Mouse (Mus musculus) MN1 (cell line): ENCODE data around the gene Cryzl2.
A peak's percentile ranks its signal among the peaks of the same experiment; 100 is the strongest.

ENCODE experiments used
- DNase-seq: peaks from one replicate; pipeline ENCODE4 v3.0.0-alpha.2; 2016; ENCODE audit warnings: low spot score

Gene Cryzl2

DNA sequence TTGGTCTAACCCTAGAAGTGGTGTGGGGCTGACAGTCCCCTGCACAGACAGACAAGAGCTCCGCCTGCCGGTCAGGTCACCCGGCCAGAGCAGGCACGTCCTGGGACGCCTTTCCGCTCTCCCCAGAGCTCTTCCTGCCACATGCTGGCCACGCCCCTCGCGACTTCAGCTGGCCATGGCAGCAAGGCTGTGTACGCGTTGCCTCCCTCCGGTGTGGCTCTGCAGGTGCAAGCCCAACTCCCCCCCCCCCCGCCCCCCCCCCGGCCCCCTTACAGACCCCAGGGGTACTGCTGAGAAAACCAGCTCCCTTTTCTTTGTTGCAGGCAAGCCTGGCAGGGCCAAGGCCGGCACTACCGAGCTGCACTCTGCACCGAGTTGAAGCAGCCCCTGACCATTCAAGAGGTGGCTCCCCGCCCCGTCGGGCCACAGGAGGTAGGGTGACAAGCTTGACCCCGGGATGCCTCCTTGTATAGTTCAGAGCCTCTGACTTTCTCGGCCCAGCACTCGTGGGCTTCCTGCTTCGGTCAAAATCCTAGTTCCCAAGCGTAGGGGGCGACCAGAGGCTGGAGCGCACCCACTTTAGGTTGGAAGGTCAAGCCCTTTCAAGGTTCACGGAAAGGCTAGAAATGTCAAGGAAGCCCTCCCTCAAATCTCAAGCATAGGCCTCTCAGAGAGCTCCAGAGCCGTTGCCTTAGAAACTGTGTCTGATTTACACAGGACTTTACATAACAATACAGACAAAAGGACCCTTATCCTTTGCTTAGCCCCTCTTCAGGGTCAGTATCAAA is at the start of gene Cryzl2:
Cryzl2 (plus strand) TSS at position 157 of the 788 bp plus-strand sequence.
- no peak for DNase-seq

- no peak for DNase-seq
Observed at GRCm38 (mm10) chr1:157409648-157410047, 48.7 kb upstream of the Cryzl2 start.

DNA sequence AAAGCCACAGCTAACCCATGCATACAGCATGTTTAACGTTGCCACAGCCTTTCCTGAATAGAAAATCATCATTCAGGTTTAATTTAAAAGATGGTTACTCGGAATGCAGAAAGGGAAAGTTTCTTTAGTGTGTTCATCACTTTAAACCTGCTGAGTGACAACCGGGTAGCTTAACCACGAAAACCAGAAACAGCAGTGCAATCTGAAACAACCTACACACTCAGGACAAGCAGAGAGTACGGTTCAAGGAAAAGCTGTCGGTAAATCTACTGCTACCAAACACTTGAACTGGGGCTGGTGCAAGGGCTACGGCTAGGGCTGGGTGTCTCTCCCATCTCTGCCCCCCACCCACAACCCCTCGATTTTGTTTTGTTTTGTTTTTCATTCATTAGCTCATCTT is 47.4 kb upstream of the Cryzl2 start:
- DNase-seq = no peak

GRCm38 (mm10) chr1:157411341-157411710 is 47.1 kb upstream of the Cryzl2 start:
- peak; percentile 34 for DNase-seq

- peak; percentile 80 for DNase-seq
Observed at GRCm38 (mm10) chr1:157411711-157412380, 46.5 kb upstream of the Cryzl2 start.

GRCm38 (mm10) chr1:157412454-157413369 is 45.7 kb upstream of the Cryzl2 start, which contains the start of gene Rasal2:
TSS of gene Rasal2 (minus strand) at chr1:157412595.
- peak; percentile 99 for DNase-seq

- no peak for DNase-seq
Observed at GRCm38 (mm10) chr1:157415771-157416170, 42.6 kb upstream of the Cryzl2 start.

- DNase-seq = no peak
Observed at GRCm38 (mm10) chr1:157416628-157417027, 41.7 kb upstream of the Cryzl2 start.

DNA sequence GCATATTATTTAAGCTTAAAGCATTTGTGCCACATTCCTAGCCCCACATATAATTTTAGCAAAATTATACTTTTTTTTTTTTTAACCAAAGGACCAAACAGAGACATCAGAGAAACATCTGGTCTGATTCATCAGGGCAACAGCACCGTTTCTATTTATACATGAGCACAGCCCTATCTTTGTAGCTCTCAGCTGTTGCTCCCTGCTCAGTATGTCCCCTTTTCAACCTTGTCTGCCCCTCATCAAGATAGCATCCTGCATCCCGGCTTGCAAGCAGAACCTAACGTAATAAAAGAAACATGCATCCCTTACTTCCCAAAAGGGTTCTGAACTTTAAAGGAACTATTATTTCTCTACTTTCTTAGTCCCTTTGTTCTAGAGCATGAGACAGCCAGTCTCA is 41.0 kb upstream of the Cryzl2 start:
- DNase-seq = no peak

DNA sequence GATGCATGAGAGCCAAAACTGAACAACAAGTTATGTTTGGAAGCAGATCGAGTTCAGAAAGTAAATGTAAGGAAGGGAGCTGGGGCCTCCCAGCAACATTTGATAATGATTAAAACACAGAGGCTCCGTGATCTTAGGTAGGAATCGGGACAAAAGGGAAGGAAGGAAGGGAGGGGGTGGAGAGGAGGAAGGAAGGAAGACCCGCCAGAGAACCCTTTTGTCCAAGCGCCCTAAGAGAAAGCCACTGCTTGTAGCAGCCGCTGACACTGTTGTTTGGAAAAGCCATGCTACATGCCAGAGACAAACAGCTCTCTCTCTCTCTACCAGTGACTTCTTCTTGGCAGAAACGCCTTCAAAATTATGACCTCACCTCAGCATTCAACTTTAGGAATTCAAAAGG is 40.5 kb upstream of the Cryzl2 start:
- no peak for DNase-seq

- peak; percentile 63 for DNase-seq
Observed at GRCm38 (mm10) chr1:157425741-157426427, 32.5 kb upstream of the Cryzl2 start.

GRCm38 (mm10) chr1:157426933-157427332 is 31.4 kb upstream of the Cryzl2 start:
- DNase-seq = no peak

DNA sequence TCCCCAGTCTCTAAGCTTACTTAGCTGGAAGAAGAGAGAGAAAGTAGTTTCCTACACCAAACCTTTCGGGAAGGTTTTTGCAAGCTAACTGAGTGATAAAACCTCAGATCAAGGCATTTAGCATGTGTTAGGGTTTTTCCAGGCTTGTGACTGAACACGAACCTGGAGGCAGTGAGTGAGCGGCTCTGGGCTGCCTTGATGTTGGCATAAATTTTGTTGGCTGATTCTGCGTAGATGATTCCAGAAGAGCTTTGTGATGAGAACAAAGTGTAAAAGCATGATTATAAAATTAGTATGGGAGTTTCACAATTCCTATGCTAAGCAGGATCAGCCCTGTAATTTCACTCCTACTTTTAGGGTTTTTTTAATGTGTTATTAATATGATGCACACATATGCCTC is 30.8 kb upstream of the Cryzl2 start:
- no peak for DNase-seq

DNA sequence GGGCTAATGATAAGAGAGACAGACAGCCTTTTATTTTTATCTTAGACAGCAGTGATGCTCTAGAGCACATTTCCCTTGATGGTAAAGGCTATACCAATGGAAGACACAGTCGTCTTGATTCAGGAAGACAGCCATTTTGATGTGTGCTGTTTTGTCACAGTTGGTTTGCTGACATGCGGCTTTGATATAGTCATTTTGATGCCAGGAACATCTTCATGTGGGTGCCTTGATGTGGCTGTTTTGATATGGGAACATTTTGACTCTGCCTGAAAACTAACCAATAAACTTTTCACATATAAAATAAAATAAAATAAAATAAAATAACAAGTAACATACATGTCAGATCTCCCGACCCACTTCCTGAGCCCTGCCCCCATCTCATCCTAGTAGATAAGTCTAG is 30.0 kb upstream of the Cryzl2 start:
- DNase-seq = no peak

DNA sequence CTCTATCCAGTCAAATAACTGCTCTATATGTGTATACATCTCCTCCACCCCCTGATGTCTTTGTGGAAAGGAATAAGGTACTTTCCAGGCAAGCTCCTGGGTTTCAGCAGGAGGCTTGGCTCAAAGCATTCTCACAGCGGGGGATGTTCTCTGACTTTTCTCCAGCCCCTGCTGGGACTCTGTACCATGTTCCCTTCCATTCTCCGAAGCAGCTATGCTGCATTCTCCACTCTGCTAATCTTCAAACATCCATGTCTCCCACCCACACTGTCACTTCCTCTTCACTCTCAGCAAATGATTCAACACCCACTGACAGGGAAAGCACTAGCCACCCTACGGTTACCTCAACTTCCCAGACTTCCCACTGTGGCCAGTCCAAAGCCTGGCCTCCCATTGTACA is 25.1 kb upstream of the Cryzl2 start:
- DNase-seq = no peak

- no peak for DNase-seq
Observed at GRCm38 (mm10) chr1:157434404-157434803, 24.0 kb upstream of the Cryzl2 start.

DNA sequence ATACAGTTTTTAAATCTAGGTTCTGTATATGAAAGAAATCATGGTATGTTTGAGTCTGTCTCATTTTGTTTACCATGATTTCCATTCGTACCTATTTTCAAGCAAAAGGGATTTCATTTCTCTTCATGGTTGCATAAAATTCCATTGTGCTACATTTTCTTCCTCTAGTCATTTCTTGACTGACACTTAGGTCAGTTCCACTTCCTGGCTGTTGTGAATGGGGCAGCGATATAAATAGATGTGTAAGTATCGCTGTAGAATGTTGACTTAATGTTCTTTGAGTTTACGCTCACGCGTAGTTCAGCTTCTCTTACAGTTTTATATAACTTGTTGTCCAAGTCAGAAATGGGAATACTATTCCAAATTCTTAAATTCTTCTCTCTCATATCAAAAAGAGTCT is 22.5 kb upstream of the Cryzl2 start:
- no peak for DNase-seq

DNA sequence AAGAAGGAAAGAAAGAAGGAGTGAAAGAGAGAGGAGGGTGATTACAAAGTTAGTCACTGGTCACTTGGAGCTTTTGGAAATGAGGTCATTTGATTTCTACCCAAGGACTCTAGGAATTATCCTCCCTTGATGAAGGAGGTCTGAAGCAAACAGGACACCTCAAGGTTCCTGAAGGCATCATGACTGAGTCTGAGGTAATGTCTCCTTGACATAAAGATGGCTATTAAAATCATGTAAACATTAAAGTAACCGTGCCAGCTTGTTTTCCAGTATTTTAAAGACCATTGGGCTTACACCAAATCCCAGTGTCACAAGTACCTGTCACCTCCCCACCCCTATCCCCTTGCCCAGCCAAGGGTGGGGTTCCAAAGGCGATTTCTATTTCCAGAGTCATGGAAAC is 20.1 kb upstream of the Cryzl2 start:
- DNase-seq = no peak

DNA sequence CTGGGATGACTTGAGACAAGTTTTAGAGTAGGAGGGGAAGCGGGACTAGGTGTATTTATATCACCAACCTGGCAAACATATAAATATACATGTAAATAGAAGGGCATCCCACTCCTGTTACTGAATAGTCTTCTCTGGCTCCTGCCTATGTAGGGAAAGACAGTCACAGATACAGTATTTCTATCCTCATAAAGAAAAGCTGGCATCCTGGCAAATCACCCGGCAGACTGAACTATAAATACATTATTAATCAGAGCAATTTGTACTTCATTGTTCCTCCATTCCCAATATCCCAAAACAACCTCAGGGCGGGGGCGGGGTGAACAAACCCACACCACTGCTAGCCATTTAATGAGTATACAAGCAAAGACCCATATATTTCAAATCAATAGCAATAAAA is 19.3 kb upstream of the Cryzl2 start:
- no peak for DNase-seq

GRCm38 (mm10) chr1:157439973-157440641 is 18.3 kb upstream of the Cryzl2 start:
- DNase-seq = no peak

DNA sequence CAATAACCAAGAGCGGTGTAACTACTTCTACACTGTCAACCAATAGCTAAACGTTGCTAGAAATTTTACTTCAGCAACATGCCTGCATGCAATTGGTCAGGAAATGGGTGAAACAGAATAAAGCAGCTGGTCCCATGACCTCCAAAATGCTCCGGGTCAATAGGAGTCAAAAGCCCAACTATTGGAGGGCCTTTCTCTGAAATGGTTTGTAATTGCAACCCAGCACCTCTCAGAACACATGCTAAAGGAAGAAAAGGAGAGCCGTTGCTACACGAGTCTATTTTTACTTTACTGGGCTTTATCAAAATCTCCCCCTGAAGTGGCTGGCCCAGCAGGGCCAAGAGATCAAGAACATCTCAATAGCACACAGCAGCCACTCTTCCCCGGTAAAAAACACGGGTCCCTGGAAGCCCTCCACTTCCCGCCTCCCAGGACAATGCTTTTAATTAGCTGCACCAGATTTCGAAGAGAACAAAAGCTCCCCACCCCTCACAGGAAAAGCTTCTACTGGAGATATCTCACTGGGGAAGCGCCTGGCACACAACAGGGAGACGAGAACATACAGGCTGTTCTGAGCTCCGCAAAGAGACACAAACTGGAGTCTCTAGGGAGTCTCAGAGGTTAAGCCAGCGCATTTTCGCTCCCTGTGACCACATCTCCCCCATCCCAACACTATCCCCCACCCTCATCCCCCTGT is 15.2 kb upstream of the Cryzl2 start:
- peak; percentile 72 for DNase-seq
